Mouse (Mus musculus) adipose tissue, adult 10 weeks (tissue): ENCODE measurements around the gene Ccdc61. TPM values are rescaled to one million over a fixed set of nuclear protein-coding genes. Genes with fewer than 3 reads are reported as not detected.

Source experiments
- polyA plus RNA-seq: library from polyadenylated mRNA; stranded (reverse); fragments of 350-450 nt; fragmentation: Illumina TruSeq; extraction: RNeasy Lipid Tissue Mini Kit (QIAGEN cat#74804); gene quantifications from one replicate; pipeline ENCODE4 v1.2.3, GENCODE M21; 2014; ENCODE audit warnings: low read depth, low replicate concordance

The Ccdc61 gene
- 12.3 TPM for polyA plus RNA-seq

DNA sequence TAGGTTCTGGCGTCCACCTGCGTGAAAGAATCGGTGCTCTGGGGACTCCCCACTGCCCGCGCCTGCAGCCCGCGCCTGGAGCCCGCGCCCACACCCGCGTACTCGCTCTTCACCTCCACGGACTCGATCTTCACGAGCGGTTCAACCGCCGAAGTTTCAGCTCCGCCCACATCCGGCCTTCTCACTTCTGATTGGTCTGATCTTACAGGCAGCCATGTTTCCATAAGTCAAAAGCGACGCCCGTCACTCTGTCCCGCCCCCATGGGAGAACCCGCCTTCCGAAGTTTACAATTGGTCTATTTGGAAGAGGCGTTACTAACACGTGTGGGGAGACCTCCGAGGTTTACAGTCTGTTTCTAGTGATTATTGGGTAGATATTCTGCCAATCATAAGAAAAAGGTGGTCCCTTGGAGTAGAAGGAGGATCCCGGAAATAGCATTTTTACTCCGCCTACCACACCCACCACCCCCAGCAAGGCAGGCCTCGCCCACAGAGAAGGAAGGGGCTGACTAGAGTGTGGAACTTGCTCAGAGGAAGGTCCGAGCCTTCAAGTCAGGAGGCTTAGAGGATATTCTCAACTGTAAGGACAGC, at the start of gene Ccdc61:
Ccdc61 (minus strand) TSS at position 175 of the 591 bp plus-strand sequence.

DNA sequence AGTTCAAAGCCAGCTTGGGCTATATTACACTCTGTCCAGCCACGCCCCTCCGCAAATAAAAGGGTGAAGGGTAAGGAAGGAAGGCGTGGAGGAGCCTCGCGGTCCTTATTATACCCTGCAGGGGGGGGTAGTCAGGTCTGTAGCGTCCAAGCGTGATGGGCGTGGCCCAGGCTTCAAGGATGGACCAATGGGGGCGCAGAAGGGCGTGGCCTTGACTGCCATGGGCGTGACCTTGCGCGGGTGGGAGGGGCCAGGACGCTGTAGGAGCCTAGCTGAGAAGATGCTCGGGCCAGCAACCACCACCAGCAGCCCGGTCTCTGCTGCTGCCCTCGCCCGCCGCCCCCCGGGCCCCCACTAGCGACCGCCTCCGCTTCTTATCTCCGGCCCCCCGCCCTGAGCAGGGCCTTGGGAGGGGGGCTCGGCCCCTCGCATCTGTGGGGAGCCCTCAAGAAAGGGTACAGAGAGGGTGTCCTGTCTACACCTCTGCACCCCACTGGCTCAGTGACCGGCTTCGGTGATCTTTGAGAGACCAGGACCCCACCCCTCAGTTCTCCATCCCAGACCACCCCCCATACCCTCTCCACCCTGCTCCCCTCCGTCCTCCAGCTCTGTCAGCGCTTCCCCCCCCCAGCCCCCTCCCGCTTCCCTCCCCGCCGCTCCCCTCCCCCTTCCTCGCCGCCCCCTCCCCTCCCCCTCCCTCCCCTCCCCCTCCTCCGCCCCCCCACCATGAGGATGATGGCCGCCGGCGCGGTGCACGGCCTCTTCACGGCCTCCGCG, 15.1 kb upstream of the Ccdc61 start, which contains the start of gene Nova2:
Nova2 (plus strand) TSS at position 727 of the 777 bp plus-strand sequence.

DNA sequence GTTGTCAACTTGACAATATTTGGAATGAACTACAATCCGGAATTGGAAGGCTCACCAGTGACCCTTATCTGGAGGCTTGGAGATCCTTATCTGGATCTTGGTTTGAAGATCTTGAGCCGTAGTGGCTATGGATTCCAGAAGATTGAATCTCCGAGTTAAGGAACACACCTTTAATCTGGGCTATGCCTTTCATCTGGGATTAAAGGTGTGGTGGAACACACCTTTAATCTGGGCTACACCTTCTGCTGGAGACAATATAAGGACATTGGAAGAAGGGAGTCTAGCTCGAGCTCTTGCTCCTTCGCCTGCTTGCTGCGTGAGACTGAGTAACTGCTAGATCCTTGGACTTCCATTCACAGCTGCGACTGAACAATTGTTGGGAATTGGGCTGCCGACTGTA, 39.2 kb downstream of the Ccdc61 start, which contains the start of gene Pglyrp1:
Pglyrp1 (plus strand) TSS at position 301 of the 400 bp plus-strand sequence.

Other genes starting within 250 kb of the Ccdc61 start
- not detected for gene Psg20, start 224.2 kb downstream of the Ccdc61 start, polyA plus RNA-seq
- not detected for gene Psg22, start 192.3 kb downstream of the Ccdc61 start, polyA plus RNA-seq
- gene Psg19, start 111.9 kb downstream of the Ccdc61 start, polyA plus RNA-seq, result not detected
- not detected for gene Psg17, start 88.8 kb downstream of the Ccdc61 start, polyA plus RNA-seq
- 11.0 TPM for gene Mill2, start 70.4 kb downstream of the Ccdc61 start, polyA plus RNA-seq
- 3.0 TPM for gene Pglyrp1, start 39.1 kb downstream of the Ccdc61 start, polyA plus RNA-seq
- 2.7 TPM for gene Nova2, start 15.5 kb upstream of the Ccdc61 start, polyA plus RNA-seq
- gene Nanos2, start 77.0 kb upstream of the Ccdc61 start, polyA plus RNA-seq, result not detected
- 4.2 TPM for gene Mypop, start 80.8 kb upstream of the Ccdc61 start, polyA plus RNA-seq
- gene Irf2bp1, start 93.6 kb upstream of the Ccdc61 start, polyA plus RNA-seq, result 17.3 TPM
- gene Foxa3, start 113.1 kb upstream of the Ccdc61 start, polyA plus RNA-seq, result not detected
- 63.7 TPM for gene Sympk, start 114.0 kb upstream of the Ccdc61 start, polyA plus RNA-seq
- 4.0 TPM for gene Rsph6a, start 144.3 kb upstream of the Ccdc61 start, polyA plus RNA-seq
- 28.5 TPM for gene Dmwd, start 165.8 kb upstream of the Ccdc61 start, polyA plus RNA-seq
- 65.1 TPM for gene Dmpk, start 173.4 kb upstream of the Ccdc61 start, polyA plus RNA-seq
- 13.5 TPM for gene Six5, start 184.2 kb upstream of the Ccdc61 start, polyA plus RNA-seq
- 0.34 TPM for gene Gm4969, start 208.0 kb upstream of the Ccdc61 start, polyA plus RNA-seq
- 6.5 TPM for gene Fbxo46, start 209.4 kb upstream of the Ccdc61 start, polyA plus RNA-seq
- 16.3 TPM for gene Qpctl, start 238.9 kb upstream of the Ccdc61 start, polyA plus RNA-seq
- 49.7 TPM for gene Snrpd2, start 239.3 kb upstream of the Ccdc61 start, polyA plus RNA-seq